Mouse (Mus musculus) testis, postnatal 14 days (tissue): ENCODE data around the gene Ppm1m.

Source experiments
- DNase-seq: peaks from one replicate; pipeline ENCODE4 v3.0.0; 2021; ENCODE audit warnings: low spot score

Gene Ppm1m

GRCm38 (mm10) chr9:106158037-106158491 lies 41.5 kb downstream of the Ppm1m start, which contains the start of gene Glyctk:
TSS of gene Glyctk (minus strand) at chr9:106158138.
- no peak for DNase-seq

GRCm38 (mm10) chr9:106157623-106157925 lies 42.0 kb downstream of the Ppm1m start:
- DNase-seq, result no peak

- DNase-seq, result no peak
These were observed 42.5 kb downstream of the Ppm1m start for GRCm38 (mm10) chr9:106156921-106157622.

GRCm38 (mm10) chr9:106156419-106156818 lies 43.1 kb downstream of the Ppm1m start:
- peak; percentile 55 for DNase-seq

GRCm38 (mm10) chr9:106154106-106154505 lies 45.4 kb downstream of the Ppm1m start:
- DNase-seq, result no peak

GRCm38 (mm10) chr9:106149399-106149754 lies 50.2 kb downstream of the Ppm1m start:
- DNase-seq, result no peak

- no peak for DNase-seq
These were observed 50.8 kb downstream of the Ppm1m start for GRCm38 (mm10) chr9:106148541-106149398.

GRCm38 (mm10) chr9:106147851-106148431 lies 51.6 kb downstream of the Ppm1m start:
- no peak for DNase-seq

GRCm38 (mm10) chr9:106147281-106147680 lies 52.3 kb downstream of the Ppm1m start:
- DNase-seq, result no peak

GRCm38 (mm10) chr9:106145582-106145981 lies 54.0 kb downstream of the Ppm1m start:
- DNase-seq, result no peak
